Mouse (Mus musculus) kidney, postnatal 10 days (tissue): ENCODE measurements at regions not wholly inside any gene's neighbourhood (a gene's known extent, or its start where the extent isn't known, plus 50 kb on each side); places are given as distances from the start of the nearest gene placed in this dataset.
A peak's percentile ranks its signal among the peaks of the same experiment; 100 is the strongest.

Experiments used
- DNase-seq: peaks from one replicate; pipeline ENCODE4 v3.0.0; 2021; ENCODE audit warnings: mixed read lengths

DNA sequence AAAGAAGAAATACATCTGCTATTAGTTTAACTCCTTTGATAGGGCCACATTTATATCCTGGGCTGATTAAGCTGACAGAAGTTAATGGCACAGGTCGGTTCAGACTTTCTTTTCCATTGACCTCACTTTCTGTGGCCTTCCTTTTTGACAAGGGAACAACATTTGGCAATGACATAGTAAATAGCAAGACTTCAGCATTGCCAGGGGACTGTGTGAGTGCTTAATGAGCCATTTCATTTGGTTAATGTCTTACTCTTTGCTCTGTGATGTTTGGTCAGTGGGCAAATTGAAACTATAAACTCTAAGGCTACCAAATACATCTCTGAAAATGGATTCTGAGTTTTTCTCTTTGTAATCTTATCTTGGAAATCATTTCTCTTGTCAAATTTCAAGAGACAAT lies 1405.9 kb downstream of the Nxph1 start:
- no peak for DNase-seq

DNA sequence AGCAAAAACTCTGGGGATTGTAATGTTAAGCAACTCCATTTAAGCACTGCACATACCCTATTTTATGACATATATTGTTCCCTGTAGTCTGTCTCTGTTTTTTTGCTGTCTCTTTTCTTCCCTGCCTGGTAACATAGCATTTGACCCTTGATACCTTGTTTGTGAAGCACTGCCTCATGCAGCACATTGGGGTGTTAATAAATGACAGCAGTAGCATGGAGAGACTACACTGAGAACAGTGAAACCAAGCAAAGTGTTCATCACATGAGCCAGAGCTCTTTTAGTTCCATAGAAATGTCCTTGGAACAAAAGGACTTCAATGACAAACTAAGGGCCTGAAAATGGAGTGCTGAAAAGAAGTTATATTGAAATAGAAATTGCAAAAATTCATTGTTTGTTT lies 1416.9 kb downstream of the Nxph1 start:
- DNase-seq: peak; percentile 5

- no peak for DNase-seq
Measured at GRCm38 (mm10) chr6:10374468-10374867, 1426.2 kb downstream of the Nxph1 start.

GRCm38 (mm10) chr6:10424636-10425035 lies 1476.4 kb downstream of the Nxph1 start:
- no peak for DNase-seq

- peak; percentile 11 for DNase-seq
Measured at GRCm38 (mm10) chr6:10425506-10425905, 1477.3 kb downstream of the Nxph1 start.

DNA sequence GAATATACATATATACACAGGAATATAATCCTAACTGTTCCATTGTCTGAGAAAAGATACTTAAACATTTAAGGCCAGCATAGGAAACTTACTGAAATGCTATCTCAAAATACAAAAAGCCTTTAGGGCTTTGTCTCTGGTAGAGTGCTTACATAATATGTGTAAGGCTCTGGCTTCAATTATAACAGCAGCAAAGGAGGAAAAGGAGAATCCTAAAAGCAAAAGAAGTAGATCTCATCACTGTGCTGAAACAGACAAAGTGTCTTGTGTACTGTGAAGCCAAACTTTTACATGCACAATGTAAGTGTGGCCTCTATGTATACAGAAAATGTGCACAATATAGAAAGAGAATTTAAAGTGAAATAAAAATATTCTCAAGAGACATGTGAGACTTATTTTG lies 1464.1 kb downstream of the Ndufa4 start:
- DNase-seq: no peak

GRCm38 (mm10) chr6:10456044-10456443 lies 1451.3 kb downstream of the Ndufa4 start:
- DNase-seq: no peak

DNA sequence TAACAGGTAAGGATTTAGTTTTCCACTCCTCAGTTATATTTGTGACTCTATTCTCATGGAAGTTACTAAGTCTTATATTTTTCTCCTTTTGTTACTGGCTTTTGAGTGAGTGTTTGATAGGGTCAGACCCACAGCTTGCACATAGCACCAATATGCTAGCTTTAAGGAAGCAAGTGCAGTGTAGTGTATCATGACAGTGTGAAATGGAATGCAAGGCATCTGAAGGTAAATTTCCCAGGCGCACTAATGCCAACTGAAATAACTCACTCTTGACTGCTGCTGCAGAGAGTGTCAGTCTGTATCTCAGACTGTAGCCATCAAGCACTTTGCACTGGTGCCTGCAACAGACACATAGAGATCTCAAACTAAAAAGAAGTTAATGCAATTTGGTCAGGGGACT lies 1438.3 kb downstream of the Ndufa4 start:
- DNase-seq: peak; percentile 6
